Mouse (Mus musculus): ENCODE data around the gene Kdm7a.

DNA sequence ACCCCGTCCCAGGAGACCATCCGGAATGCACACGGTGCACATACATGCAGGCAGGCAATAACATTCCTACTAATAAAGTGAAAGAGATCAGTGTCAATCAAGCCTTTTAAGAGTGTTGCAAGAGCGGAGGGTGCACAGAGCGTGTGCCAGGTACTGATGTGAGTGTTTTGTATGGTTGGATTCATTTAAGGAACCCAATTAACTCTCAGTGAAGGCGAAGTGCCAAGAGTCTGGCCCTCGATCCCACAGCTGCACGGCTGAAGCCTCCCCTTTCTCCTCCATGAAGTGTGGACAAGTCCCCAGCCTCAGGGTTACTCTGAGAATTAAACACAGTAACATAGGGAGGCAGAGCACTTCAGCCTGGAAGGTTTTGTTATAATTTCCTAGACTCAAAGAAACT is 48.7 kb upstream of the Kdm7a start:
- no peak for TF ChIP-seq EP300 (IDR thresholded peaks at IDR 0.05; ENCODE audit: low read depth)
- no peak for TF ChIP-seq CTCF (IDR thresholded peaks at IDR 0.05; ENCODE audit: low read depth)

Data from liver, embryonic 14.5 days (tissue).